Mouse (Mus musculus) C2C12 (cell line): Measurements from ENCODE around the gene Hba-x.

Experiments
- CEBPB ChIP-seq: IDR thresholded peaks from one replicate; pipeline ENCODE4 v1.6.1; 2011; ENCODE audit warnings: low read depth, mild to moderate bottlenecking, control low read depth, moderate library complexity
- CTCF ChIP-seq: IDR thresholded peaks from one replicate; pipeline ENCODE4 v1.5.1; 2011; ENCODE audit not compliant: control insufficient read depth, insufficient read depth, insufficient read length
- USF1 ChIP-seq: IDR thresholded peaks from one replicate; pipeline ENCODE4 v1.6.1; 2011; ENCODE audit warnings: low read depth, mild to moderate bottlenecking, control low read depth, moderate library complexity

DNA sequence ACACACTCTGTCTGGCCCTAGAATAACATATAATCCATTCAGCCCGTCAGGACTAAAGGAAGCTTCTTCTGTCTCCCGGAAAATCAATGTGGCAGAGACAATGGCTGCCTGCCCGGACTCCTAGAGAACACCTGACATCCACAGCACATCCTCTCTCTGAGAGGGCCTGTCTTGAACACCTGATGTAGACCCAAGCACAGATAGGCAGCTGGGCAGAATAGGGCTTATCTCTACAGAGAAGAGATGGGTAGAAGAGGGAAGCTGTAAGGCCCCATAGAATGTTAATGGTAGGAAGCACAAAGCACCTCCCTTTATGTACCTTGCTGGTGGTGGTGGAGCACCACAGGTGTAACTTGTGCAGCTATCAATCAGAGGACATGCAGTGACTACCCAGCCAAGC is 34.0 kb upstream of the Hba-x start:
- TF ChIP-seq CTCF (no peak), USF1 (no peak), CEBPB (no peak)
